Mouse (Mus musculus) ES-E14 (cell line): ENCODE measurements around the gene Zfp541.

ENCODE experiments used
- HCFC1 ChIP-seq: IDR thresholded peaks from 2 replicates; pipeline ENCODE4 v1.6.1; 2012; ENCODE audit warnings: low read length, inconsistent platforms, borderline replicate concordance; ENCODE audit not compliant: insufficient read depth
- ZC3H11A ChIP-seq: IDR thresholded peaks from 2 replicates; pipeline ENCODE4 v1.6.1; 2012; ENCODE audit warnings: low read depth, mild to moderate bottlenecking, inconsistent platforms, low read length, borderline replicate concordance
- ZNF384 ChIP-seq: IDR thresholded peaks from 2 replicates; pipeline ENCODE4 v1.6.1; 2012; ENCODE audit warnings: low read depth, low read length, inconsistent platforms

- TF ChIP-seq HCFC1 (no peak), ZC3H11A (no peak), ZNF384 (peak; percentile 98)
These were observed 13.4 kb upstream of the Zfp541 start for GRCm38 (mm10) chr7:16048164-16048564.
